ENCODE assay signal across 8 mouse cellular contexts in the genomic region with DNA sequence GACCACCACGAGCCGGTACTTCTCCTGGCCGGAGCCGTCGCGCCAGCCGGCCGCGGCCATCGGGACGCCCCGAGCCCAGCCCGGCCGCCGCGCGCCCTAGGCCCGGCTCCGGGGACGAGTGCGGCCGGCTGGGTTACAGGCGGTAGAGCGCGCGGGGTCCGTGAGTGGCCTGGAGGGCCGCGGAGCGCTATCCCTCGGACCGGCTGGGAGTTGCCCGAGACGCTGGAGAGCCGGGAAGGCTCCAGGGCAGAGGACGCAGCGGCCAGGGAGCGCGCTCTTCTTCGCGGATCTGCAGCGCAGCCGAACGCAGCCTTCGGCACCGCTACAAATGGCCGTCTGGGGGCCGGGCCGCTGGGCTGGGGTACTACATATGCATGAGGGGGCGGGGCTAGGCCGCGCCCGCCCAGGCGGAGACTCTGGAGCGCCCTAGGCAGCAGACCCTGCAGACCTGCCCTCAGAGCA. TPM values are rescaled to one million over a fixed set of nuclear protein-coding genes. Genes with fewer than 3 reads are reported as not detected.
DNase-seq lines count a peak whose midpoint lies in the region; ATAC-seq lines count a peak whose summit lies in the region.

Gene Rras2, minus strand, starts transcription at position 338 of the 462 bp plus-strand sequence.

- peak; percentile 98 for ATAC-seq in hindbrain, embryonic 14.5 days (ENCODE audit: low FRiP score)

- DNase-seq in Muller cell, postnatal 12 days (ENCODE audit: inconsistent ontology term), result peak; percentile 93
- peak; percentile 94 to 96 for DNase-seq in cerebellum, postnatal 10 days
- peak; percentile 86 to 88 for DNase-seq in frontal cortex, postnatal 36 days (ENCODE audit: low spot score in 2 of 2)
- peak; percentile 92 for DNase-seq in hindbrain, embryonic 14.5 days (ENCODE audit: low spot score)
- DNase-seq in layer of hippocampus, postnatal 25 days (ENCODE audit: extremely low spot score in 1 of 2, low spot score in 1 of 2), result peak; percentile 81 to 82
- peak; percentile 90 for DNase-seq in lung, postnatal 14 days
- DNase-seq in retina, embryonic 14.5 days (ENCODE audit: low spot score), result peak; percentile 96
- peak; percentile 87 to 91 for DNase-seq in thymus, postnatal 36 days

- no peaks in the 10 kb centered on the region for H3K27me3 ChIP-seq in hindbrain, embryonic 14.5 days (ENCODE audit: control insufficient read depth, insufficient read depth, low read length)

- H3K9me3 ChIP-seq in hindbrain, embryonic 14.5 days (ENCODE audit: control insufficient read depth, low read length), result no peaks in the 10 kb centered on the region

- H3K4me3 ChIP-seq in hindbrain, embryonic 14.5 days (replicated peaks; ENCODE audit: low read length), result peak within 1 kb of the TSS; percentile 89

- peak within 1 kb of the TSS; percentile 90 for H3K27ac ChIP-seq in hindbrain, embryonic 14.5 days

- peaks cover 10% of the 10 kb centered on the region; the same call in 1 of the 2 replicates for H3K4me1 ChIP-seq in hindbrain, embryonic 14.5 days (replicated peaks; ENCODE audit: control insufficient read depth, insufficient read depth, low read length)

- H3K9ac ChIP-seq in hindbrain, embryonic 14.5 days, result peak within 1 kb of the TSS; percentile 79

- peak within 1 kb of the TSS; percentile 71 for H3K4me2 ChIP-seq in hindbrain, embryonic 14.5 days (replicated peaks)

- no peaks in the 10 kb centered on the region for H3K36me3 ChIP-seq in hindbrain, embryonic 14.5 days (replicated peaks; ENCODE audit: control insufficient read depth, insufficient read depth)

- WGBS in hindbrain, embryonic 14.5 days, result under 1% methylated on average over 55 of the region's 55 CpGs

RNA-seq across cellular contexts. Expression of gene Rras2, which starts in this region (rescaled TPM):
- polyA plus RNA-seq in hindbrain, embryonic 14.5 days (2014; fragmentation: Nextera tagmentation; extraction: Ambion mirVana), result 23.9 and 28.8 TPM in 2 replicates
- total RNA-seq in layer of hippocampus, postnatal 25 days (2021), result 10 to 100 TPM; 34.6 to 36.9 TPM

Comparison
In these comparisons a context has a peak if more than half of its experiments do, and no peak if none do; other contexts are left out.
1. Peak in every context shown above with its lines: DNase-seq, ATAC-seq, H3K4me3 ChIP-seq and H3K27ac ChIP-seq.